Mouse (Mus musculus) MEL (cell line): ENCODE results near the gene Ate1. TPM values are rescaled to one million over a fixed set of nuclear protein-coding genes. Genes with fewer than 3 reads are reported as not detected.
A peak's percentile ranks its signal among the peaks of the same experiment; 100 is the strongest.

ENCODE experiments used
- DNase-seq: peaks from one replicate; pipeline ENCODE4 v3.0.0; 2011; ENCODE audit warnings: low read depth, low spot score
- H3K27ac ChIP-seq: 2 replicates; pipeline ENCODE4 v1.5.1; 2012; ENCODE audit warnings: low read depth, mild to moderate bottlenecking, control low read depth, low read length, moderate library complexity; ENCODE audit not compliant: control insufficient read depth
- H3K27me3 ChIP-seq, 2 experiments: fragments of 150-350 bp in 1 of 2; sonication (generic) in 1 of 2; 2 replicates each; pipeline ENCODE4 v1.6.1; 2012; ENCODE audit warnings: low read length in 2 of 2, mild to moderate bottlenecking in 2 of 2, improper control_type of control experiment in 1 of 2, moderate library complexity in 1 of 2; ENCODE audit not compliant: insufficient read depth in 2 of 2, control insufficient read depth in 1 of 2
- H3K36me3 ChIP-seq, 2 experiments: 2 replicates each; pipeline ENCODE4 v1.6.1; 2012 to 2014; ENCODE audit warnings: low read length in 2 of 2, improper control_type of control experiment in 1 of 2, inconsistent platforms in 1 of 2, mild to moderate bottlenecking in 1 of 2; ENCODE audit not compliant: insufficient read depth in 2 of 2, control insufficient read depth in 1 of 2
- H3K4me1 ChIP-seq, 2 experiments: fragments of 150-350 bp in 1 of 2; sonication (generic) in 1 of 2; 2 replicates each; pipeline ENCODE4 v1.6.1; 2012; ENCODE audit warnings: low read length in 2 of 2, improper control_type of control experiment in 1 of 2, mild to moderate bottlenecking in 1 of 2; ENCODE audit not compliant: insufficient read depth in 2 of 2, control insufficient read depth in 1 of 2
- H3K4me3 ChIP-seq, 2 experiments: fragments of 150-350 bp in 1 of 2; sonication (generic) in 1 of 2; 2 replicates each; pipeline ENCODE4 v1.5.1; 2012; ENCODE audit warnings: low read depth in 2 of 2, low read length in 2 of 2, mild to moderate bottlenecking in 2 of 2, moderate library complexity in 2 of 2, control low read depth in 1 of 2, improper control_type of control experiment in 1 of 2; ENCODE audit not compliant: control insufficient read depth in 1 of 2, insufficient read depth in 1 of 2
- H3K79me2 ChIP-seq: 2 replicates; pipeline ENCODE4 v1.6.1; 2012; ENCODE audit warnings: mild to moderate bottlenecking, low read length, moderate library complexity; ENCODE audit not compliant: control insufficient read depth, poor library complexity, insufficient read depth
- H3K9ac ChIP-seq: 2 replicates; pipeline ENCODE4 v1.6.1; 2012; ENCODE audit warnings: low read depth, mild to moderate bottlenecking, control low read depth, low read length, moderate library complexity; ENCODE audit not compliant: control insufficient read depth, poor library complexity, severe bottlenecking
- H3K9me3 ChIP-seq: fragments of 150-350 bp; sonication (generic); replicated peaks from 2 replicates; pipeline ENCODE4 v1.6.1; 2012; ENCODE audit warnings: mild to moderate bottlenecking, low read length, improper control_type of control experiment, moderate library complexity; ENCODE audit not compliant: insufficient read depth
- BHLHE40 ChIP-seq: IDR thresholded peaks from 2 replicates; pipeline ENCODE4 v1.6.1; 2012; ENCODE audit warnings: low read depth, mild to moderate bottlenecking, inconsistent platforms, low read length, improper control_type of control experiment, borderline replicate concordance
- CHD2 ChIP-seq: IDR thresholded peaks from 2 replicates; pipeline ENCODE4 v1.6.1; 2011; ENCODE audit warnings: low read length, improper control_type of control experiment
- ELF1 ChIP-seq: IDR thresholded peaks from 2 replicates; pipeline ENCODE4 v1.6.1; 2014; ENCODE audit warnings: low read depth, mild to moderate bottlenecking, inconsistent platforms, low read length, improper control_type of control experiment, moderate library complexity
- EP300 ChIP-seq, 2 experiments: IDR thresholded peaks; 2 replicates each; pipeline ENCODE4 v1.6.1; 2011; ENCODE audit warnings: improper control_type of control experiment in 2 of 2, low read length in 2 of 2, low read depth in 1 of 2, mild to moderate bottlenecking in 1 of 2
- HCFC1 ChIP-seq: IDR thresholded peaks from 2 replicates; pipeline ENCODE4 v1.6.1; 2012; ENCODE audit warnings: low read depth, mild to moderate bottlenecking, inconsistent platforms, low read length, improper control_type of control experiment, moderate library complexity
- JUND ChIP-seq: IDR thresholded peaks from 2 replicates; pipeline ENCODE4 v1.6.1; 2011; ENCODE audit warnings: low read depth, mild to moderate bottlenecking, improper control_type of control experiment, low read length
- KAT2A ChIP-seq: conservative IDR thresholded peaks from 2 replicates; pipeline ENCODE4 v1.6.1; 2012; ENCODE audit warnings: low read depth, low read length, improper control_type of control experiment, inconsistent platforms
- MEF2A ChIP-seq: IDR thresholded peaks from 2 replicates; pipeline ENCODE4 v1.6.1; 2014; ENCODE audit warnings: low read depth, mild to moderate bottlenecking, inconsistent platforms, low read length, improper control_type of control experiment; ENCODE audit not compliant: poor library complexity, insufficient replicate concordance, severe bottlenecking; ENCODE audit errors: extremely low read depth
- NELFE ChIP-seq: IDR thresholded peaks from 2 replicates; pipeline ENCODE4 v1.6.1; 2011; ENCODE audit warnings: low read depth, low read length, improper control_type of control experiment
- POLR2AphosphoS2 ChIP-seq: IDR thresholded peaks from 2 replicates; pipeline ENCODE4 v1.6.1; 2011; ENCODE audit warnings: low read length, improper control_type of control experiment
- SMC3 ChIP-seq: IDR thresholded peaks from 2 replicates; pipeline ENCODE4 v1.6.1; 2011; ENCODE audit warnings: low read depth, low read length, improper control_type of control experiment
- TAL1 ChIP-seq: IDR thresholded peaks from 2 replicates; pipeline ENCODE4 v1.6.1; 2012; ENCODE audit warnings: mild to moderate bottlenecking, inconsistent platforms, low read length, moderate library complexity, mixed read lengths
- TCF12 ChIP-seq: IDR thresholded peaks from 2 replicates; pipeline ENCODE4 v1.6.1; 2014; ENCODE audit warnings: low read depth, mild to moderate bottlenecking, inconsistent platforms, low read length, improper control_type of control experiment, moderate library complexity
- ZC3H11A ChIP-seq: IDR thresholded peaks from 2 replicates; pipeline ENCODE4 v1.6.1; 2012; ENCODE audit warnings: low read depth, mild to moderate bottlenecking, inconsistent platforms, low read length, improper control_type of control experiment
- polyA plus RNA-seq, 2 experiments: library from polyadenylated mRNA; stranded (reverse) in 1 of 2; unstranded in 1 of 2; fragments of >175 nt in 1 of 2; fragments of >200 nt in 1 of 2; gene quantifications; 2 replicates each; pipeline versions ENCODE4 v1.2.1 to v1.2.4; 2012; ENCODE audit warnings: low replicate concordance in 2 of 2, low read depth in 1 of 2; ENCODE audit not compliant: insufficient read length in 2 of 2, insufficient read depth in 1 of 2, missing spikeins in 1 of 2
- total RNA-seq: library from RNA; depleted of rRNA; stranded (reverse); fragments of 300-350 nt; gene quantifications from 2 replicates; pipeline ENCODE4 v1.2.3, GENCODE M21; 2012

Gene Ate1
- total and polyA plus RNA-seq, 3 experiments = 21.9 to 28.6 TPM; not detected in 1

DNA sequence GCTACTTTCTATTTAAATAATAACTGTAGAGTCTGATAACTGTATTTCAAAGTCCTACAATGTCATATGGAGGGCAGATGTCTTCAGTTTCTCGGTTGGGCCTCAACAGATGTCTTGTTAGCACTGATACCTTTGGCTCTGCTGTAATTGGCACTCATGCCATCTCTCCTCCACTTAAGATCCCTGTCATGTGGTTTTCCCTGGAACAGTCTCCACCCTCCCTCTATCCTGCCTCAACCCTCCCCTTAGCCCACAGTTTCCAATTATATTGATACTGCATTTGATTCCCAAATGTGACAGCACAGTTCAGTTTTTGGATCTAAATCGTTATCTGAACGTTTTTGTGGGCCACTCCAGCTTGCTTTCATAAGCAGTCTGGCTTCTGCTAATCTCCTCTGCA lies 44.4 kb upstream of the Ate1 start:
- H3K27me3 ChIP-seq = no peaks in the 10 kb centered on the region
- TF ChIP-seq HCFC1 (no peak), TCF12 (no peak), JUND (no peak), TAL1 (0 out of 2 replicates have a peak, but pooled peaks have one; percentile 5)
- TF ChIP-seq, all 39 proteins: peak for 1
- H3K36me3 ChIP-seq = peaks cover 0 to 36% of the 10 kb centered on the region in 2 experiments; a peak in 2 of 4 replicates
- no peak overlapping the region; a peak in 1 of 4 replicates for H3K4me3 ChIP-seq
- DNase-seq = peak; percentile 33
- H3K27ac ChIP-seq = peak overlapping the region; percentile 4
- H3K9me3 ChIP-seq = no peaks in the 10 kb centered on the region
- no peaks in the 10 kb centered on the region for H3K79me2 ChIP-seq
- H3K4me1 ChIP-seq = peaks cover 19 to 46% of the 10 kb centered on the region in 2 experiments
- H3K9ac ChIP-seq = no peak overlapping the region

- Histone ChIP-seq H3K4me1 (peaks cover 19 to 46% of the 10 kb centered on the region in 2 experiments), H3K27ac (peak overlapping the region; percentile 27), H3K9me3 (no peaks in the 10 kb centered on the region), H3K36me3 (peaks cover 0 to 36% of the 10 kb centered on the region in 2 experiments; a peak in 2 of 4 replicates), H3K27me3 (no peaks in the 10 kb centered on the region), H3K9ac (no peak overlapping the region), H3K79me2 (no peaks in the 10 kb centered on the region), H3K4me3 (no peak overlapping the region)
- peak; percentile 58 to 74; a peak in 3 of 4 replicates for TF ChIP-seq EP300 (IDR thresholded peaks at IDR 0.05; ENCODE audit: low read depth in 1 of 2, low read length in 2 of 2)
- TF ChIP-seq BHLHE40 = no peak
- peak; percentile 38; the same call in 1 of the 2 replicates for TF ChIP-seq TCF12
- no peak for TF ChIP-seq NELFE
- TF ChIP-seq KAT2A = no peak
- no peak for TF ChIP-seq ZC3H11A
- TF ChIP-seq POLR2AphosphoS2 = no peak
- DNase-seq = peak; percentile 55
These were observed 43.7 kb upstream of the Ate1 start for GRCm38 (mm10) chr7:130563880-130564279.

- DNase-seq = peak; percentile 41
- H3K36me3 ChIP-seq = peaks cover 0 to 36% of the 10 kb centered on the region in 2 experiments; a peak in 2 of 4 replicates
- peaks cover 19 to 46% of the 10 kb centered on the region in 2 experiments for H3K4me1 ChIP-seq
- no peak overlapping the region for H3K9ac ChIP-seq
- H3K79me2 ChIP-seq = no peaks in the 10 kb centered on the region
- H3K9me3 ChIP-seq = no peaks in the 10 kb centered on the region
- no peak overlapping the region for H3K27ac ChIP-seq
- no peak overlapping the region for H3K4me3 ChIP-seq
- TF ChIP-seq SMC3 (no peak), CHD2 (no peak), ELF1 (no peak), ZC3H11A (no peak), TAL1 (no peak), MEF2A (no peak), HCFC1 (no peak)
- H3K27me3 ChIP-seq = no peaks in the 10 kb centered on the region
These were observed 43.1 kb upstream of the Ate1 start for GRCm38 (mm10) chr7:130563276-130563675.
